Comparison of ENCODE assay signal across 8 mouse cellular contexts in the genomic region with DNA sequence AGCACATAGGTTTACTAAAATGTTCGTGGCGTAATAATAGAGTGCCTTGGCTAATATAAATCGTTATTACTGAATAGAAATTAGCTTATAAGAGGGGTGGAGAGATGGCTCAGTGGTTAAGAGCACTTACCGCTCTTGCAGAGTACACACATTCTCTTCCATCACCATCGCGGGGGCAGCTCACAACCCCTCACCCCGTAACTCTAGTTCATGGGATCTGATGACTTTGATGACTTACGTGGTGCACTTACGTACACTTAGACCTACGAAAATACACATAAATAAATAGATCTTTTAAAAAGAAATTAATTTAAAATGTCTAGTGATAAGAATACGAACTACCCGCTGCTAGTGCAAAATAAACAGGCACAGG. TPM values are rescaled to one million over a fixed set of nuclear protein-coding genes. Genes with fewer than 3 reads are reported as not detected.
DNase-seq lines count a peak whose midpoint lies in the region; ATAC-seq lines count a peak whose summit lies in the region.

No protein-coding gene starts in this region.

- peaks cover 9% of the 10 kb centered on the region for H3K4me1 ChIP-seq in heart, embryonic 13.5 days
- peaks cover 5% of the 10 kb centered on the region; the same call in 1 of the 2 replicates for H3K4me1 ChIP-seq in embryonic facial prominence, embryonic 14.5 days (ENCODE audit: control insufficient read depth, insufficient read depth, low read length)
- no peaks in the 10 kb centered on the region; the same call in 1 of the 2 replicates for H3K4me1 ChIP-seq in midbrain, embryonic 16.5 days (ENCODE audit: control insufficient read depth, insufficient read depth, low read length)

- peaks cover 6% of the 10 kb centered on the region; the same call in 1 of the 2 replicates for H3K27me3 ChIP-seq in heart, embryonic 13.5 days (replicated peaks)
- H3K27me3 ChIP-seq in embryonic facial prominence, embryonic 14.5 days (replicated peaks; ENCODE audit: control insufficient read depth, insufficient read depth, low read length): no peaks in the 10 kb centered on the region
- 0 out of 2 replicates have a peak, but pooled peaks cover 2% of the 10 kb centered on the region for H3K27me3 ChIP-seq in midbrain, embryonic 16.5 days (ENCODE audit: control insufficient read depth, insufficient read depth, low read depth, low read length)

- peak overlapping the region; percentile 96 for H3K27ac ChIP-seq in heart, embryonic 13.5 days (replicated peaks)
- H3K27ac ChIP-seq in embryonic facial prominence, embryonic 14.5 days (replicated peaks; ENCODE audit: low read depth, low read length): no peak overlapping the region; the same call in 1 of the 2 replicates
- peak overlapping the region; percentile 97; the same call in 1 of the 2 replicates for H3K27ac ChIP-seq in midbrain, embryonic 16.5 days (ENCODE audit: low read length)

- H3K9me3 ChIP-seq in heart, embryonic 13.5 days: no peaks in the 10 kb centered on the region
- no peaks in the 10 kb centered on the region for H3K9me3 ChIP-seq in embryonic facial prominence, embryonic 14.5 days (ENCODE audit: control insufficient read depth, low read length)
- H3K9me3 ChIP-seq in midbrain, embryonic 16.5 days (replicated peaks; ENCODE audit: control insufficient read depth, low read length, poor library complexity, severe bottlenecking): no peaks in the 10 kb centered on the region

- H3K4me2 ChIP-seq in heart, embryonic 13.5 days: peak overlapping the region; percentile 80
- H3K4me2 ChIP-seq in embryonic facial prominence, embryonic 14.5 days (ENCODE audit: low read depth, low read length): peak overlapping the region; percentile 95
- H3K4me2 ChIP-seq in midbrain, embryonic 16.5 days (ENCODE audit: low read length): peak overlapping the region; percentile 64

- H3K36me3 ChIP-seq in heart, embryonic 13.5 days: no peaks in the 10 kb centered on the region
- H3K36me3 ChIP-seq in embryonic facial prominence, embryonic 14.5 days (ENCODE audit: control insufficient read depth, insufficient read depth, low read length): no peaks in the 10 kb centered on the region
- no peaks in the 10 kb centered on the region for H3K36me3 ChIP-seq in midbrain, embryonic 16.5 days (ENCODE audit: control insufficient read depth, insufficient read depth, low read length)

- peak overlapping the region; percentile 64 for H3K4me3 ChIP-seq in heart, embryonic 13.5 days
- peak overlapping the region; percentile 69 for H3K4me3 ChIP-seq in embryonic facial prominence, embryonic 14.5 days (ENCODE audit: low read depth, low read length)
- H3K4me3 ChIP-seq in midbrain, embryonic 16.5 days (ENCODE audit: low read depth, low read length): peak overlapping the region; percentile 79

- no peak for ATAC-seq in heart, embryonic 13.5 days (ENCODE audit: extremely low read depth, insufficient number of reproducible peaks, low FRiP score, low TSS enrichment)
- ATAC-seq in embryonic facial prominence, embryonic 14.5 days (ENCODE audit: low read depth): no peak
- ATAC-seq in midbrain, embryonic 16.5 days: peak; percentile 29; the same call in 1 of the 2 replicates

- DNase-seq in heart, postnatal 14 days: no peak
- DNase-seq in NIH3T3 (ENCODE audit: low read depth): peak; percentile 3
- DNase-seq in embryonic facial prominence, embryonic 14.5 days (ENCODE audit: low spot score): no peak
- peak; percentile 22 for DNase-seq in kidney, adult 9 months
- no peak for DNase-seq in frontal cortex, postnatal 25 days (ENCODE audit: low spot score in 2 of 2)
- DNase-seq in ovary, postnatal 10 days (ENCODE audit: low spot score): no peak

- peak overlapping the region; percentile 71 for H3K9ac ChIP-seq in heart, embryonic 13.5 days
- no peak overlapping the region; the same call in none of the 2 replicates for H3K9ac ChIP-seq in embryonic facial prominence, embryonic 14.5 days (ENCODE audit: low read depth, low read length)
- peak overlapping the region; percentile 87 for H3K9ac ChIP-seq in midbrain, embryonic 16.5 days (ENCODE audit: low read depth, low read length)

- WGBS in heart, embryonic 13.5 days: 41% methylated on average over 12 of the region's 12 CpGs
- 50% methylated on average over 12 of the region's 12 CpGs for WGBS in embryonic facial prominence, embryonic 14.5 days
- WGBS in midbrain, embryonic 16.5 days: 45% methylated on average over 12 of the region's 12 CpGs

- intact Hi-C loops in heart, postnatal 14 days (cut with DNase I): no loop called here

RNA-seq across cellular contexts. Expression of a gene that starts 0.8 kb away (rescaled TPM):
- 1.2 and 1.7 TPM in 2 replicates for polyA plus RNA-seq in heart, embryonic 13.5 days (2015; fragmentation: Nextera tagmentation; extraction: Ambion mirVana)
- 1 to 10 TPM; 2.8 to 3.0 TPM for total RNA-seq in heart, postnatal 14 days (2021)
- 0.46 and 1.1 TPM in 2 replicates for polyA plus RNA-seq in embryonic facial prominence, embryonic 14.5 days (2014; fragmentation: Nextera tagmentation; extraction: Ambion mirVana)
- polyA plus RNA-seq in midbrain, embryonic 16.5 days (2015; fragmentation: Nextera tagmentation; extraction: Ambion mirVana): 1.6 and 2.1 TPM in 2 replicates

RNA-seq across cellular contexts. Expression of a gene that starts 37.8 kb away (rescaled TPM):
- polyA plus RNA-seq in heart, embryonic 13.5 days (2015; fragmentation: Nextera tagmentation; extraction: Ambion mirVana): 27.7 and 34.7 TPM in 2 replicates
- 10 to 100 TPM; 12.1 to 14.6 TPM for total RNA-seq in heart, postnatal 14 days (2021)
- 39.7 and 41.5 TPM in 2 replicates for polyA plus RNA-seq in embryonic facial prominence, embryonic 14.5 days (2014; fragmentation: Nextera tagmentation; extraction: Ambion mirVana)
- polyA plus RNA-seq in midbrain, embryonic 16.5 days (2015; fragmentation: Nextera tagmentation; extraction: Ambion mirVana): 54.7 and 65.8 TPM in 2 replicates

Comparison
In these comparisons a context has a peak if more than half of its experiments do, and no peak if none do; other contexts are left out.
1. DNase-seq: peak in NIH3T3 (single experiment) and kidney, adult 9 months (single experiment); none in heart, postnatal 14 days (0 of 2), embryonic facial prominence, embryonic 14.5 days (single experiment), frontal cortex, postnatal 25 days (0 of 2) and ovary, postnatal 10 days (single experiment).
2. Peak in every context shown above with its lines, with median percentiles within 50 percentile points of each other: H3K4me2 ChIP-seq and H3K4me3 ChIP-seq.